Mouse (Mus musculus): ENCODE measurements around the gene Nudt4. TPM values are rescaled to one million over a fixed set of nuclear protein-coding genes. Genes with fewer than 3 reads are reported as not detected.

Nudt4 gene
- polyA plus RNA-seq, 1 experiment from 2014 or later, result 62.7 TPM

- WGBS, result 89% methylated on average over 14 of the region's 14 CpGs
- no peak for ATAC-seq
- Histone ChIP-seq H3K27me3 (replicated peaks) (no peaks in the 10 kb centered on the region), H3K27ac (no peak overlapping the region), H3K36me3 (no peaks in the 10 kb centered on the region), H3K4me2 (replicated peaks) (no peak overlapping the region), H3K9ac (no peak overlapping the region), H3K4me3 (replicated peaks) (no peak overlapping the region), H3K4me1 (replicated peaks) (no peaks in the 10 kb centered on the region), H3K9me3 (no peaks in the 10 kb centered on the region)
Observed at GRCm38 (mm10) chr10:95503443-95504235, 60.3 kb downstream of the Nudt4 start.

- H3K36me3 ChIP-seq, result peaks cover 9% of the 10 kb centered on the region; the same call in 1 of the 2 replicates
- H3K4me1 ChIP-seq (replicated peaks), result no peaks in the 10 kb centered on the region
- no peaks in the 10 kb centered on the region for H3K27me3 ChIP-seq (replicated peaks)
- H3K4me3 ChIP-seq (replicated peaks), result peak within 1 kb of the TSS; percentile 83
- ATAC-seq, result peak; percentile 97
- H3K9me3 ChIP-seq, result no peaks in the 10 kb centered on the region
- peak within 1 kb of the TSS; percentile 81 for H3K9ac ChIP-seq
- H3K4me2 ChIP-seq (replicated peaks), result peak within 1 kb of the TSS; percentile 68
- WGBS, result under 1% methylated on average over 35 of the region's 35 CpGs
- H3K27ac ChIP-seq, result peak within 1 kb of the TSS; percentile 89
Observed at GRCm38 (mm10) chr10:95501463-95502081, 62.4 kb downstream of the Nudt4 start, which contains the start of gene Mrpl42. Gene Mrpl42 (minus strand): TSS chr10:95501940.

- WGBS, result under 1% methylated on average over 7 of the region's 7 CpGs
- Histone ChIP-seq H3K4me2 (replicated peaks) (peak overlapping the region; percentile 68), H3K4me1 (replicated peaks) (no peaks in the 10 kb centered on the region), H3K27me3 (replicated peaks) (no peaks in the 10 kb centered on the region), H3K27ac (peak overlapping the region; percentile 89), H3K36me3 (peaks cover 9% of the 10 kb centered on the region), H3K4me3 (replicated peaks) (peak overlapping the region; percentile 83), H3K9me3 (no peaks in the 10 kb centered on the region), H3K9ac (peak overlapping the region; percentile 81)
- ATAC-seq, result no peak
Observed at GRCm38 (mm10) chr10:95501033-95501432, 62.9 kb downstream of the Nudt4 start.

Other genes with a start within 250 kb of the Nudt4 start
- 10.8 and 11.2 TPM in 2 replicates for gene Cradd, start 240.0 kb downstream of the Nudt4 start, polyA plus RNA-seq (2015; fragmentation: Nextera tagmentation; extraction: Ambion mirVana)
- 76.9 and 78.3 TPM in 2 replicates for gene Socs2, start 147.0 kb downstream of the Nudt4 start, polyA plus RNA-seq (2015; fragmentation: Nextera tagmentation; extraction: Ambion mirVana)
- gene Mrpl42, start 62.2 kb downstream of the Nudt4 start, polyA plus RNA-seq (2015; fragmentation: Nextera tagmentation; extraction: Ambion mirVana), result 386 and 401 TPM in 2 replicates
- gene Ube2n, start 49.0 kb downstream of the Nudt4 start, polyA plus RNA-seq (2015; fragmentation: Nextera tagmentation; extraction: Ambion mirVana), result 299 and 308 TPM in 2 replicates
- not detected in 2 replicates for gene Anapc15-ps, start 109.3 kb upstream of the Nudt4 start, polyA plus RNA-seq (2015; fragmentation: Nextera tagmentation; extraction: Ambion mirVana)

Data from intestine, embryonic 15.5 days (tissue).